Mouse (Mus musculus) lung, adult 2 months (tissue): ENCODE results near the gene Prf1.

Experiments used
- CTCF ChIP-seq: fragments of 200-500 bp; IDR thresholded peaks from 2 replicates; pipeline ENCODE4 v1.5.1; 2011; ENCODE audit warnings: mild to moderate bottlenecking, low read length, control low read depth; ENCODE audit not compliant: insufficient read depth
- POLR2A ChIP-seq: fragments of 200-500 bp; IDR thresholded peaks from 2 replicates; pipeline ENCODE4 v1.6.1; 2011; ENCODE audit warnings: low read depth, mild to moderate bottlenecking, control low read depth, low read length, borderline replicate concordance; ENCODE audit errors: extremely low read depth

DNA sequence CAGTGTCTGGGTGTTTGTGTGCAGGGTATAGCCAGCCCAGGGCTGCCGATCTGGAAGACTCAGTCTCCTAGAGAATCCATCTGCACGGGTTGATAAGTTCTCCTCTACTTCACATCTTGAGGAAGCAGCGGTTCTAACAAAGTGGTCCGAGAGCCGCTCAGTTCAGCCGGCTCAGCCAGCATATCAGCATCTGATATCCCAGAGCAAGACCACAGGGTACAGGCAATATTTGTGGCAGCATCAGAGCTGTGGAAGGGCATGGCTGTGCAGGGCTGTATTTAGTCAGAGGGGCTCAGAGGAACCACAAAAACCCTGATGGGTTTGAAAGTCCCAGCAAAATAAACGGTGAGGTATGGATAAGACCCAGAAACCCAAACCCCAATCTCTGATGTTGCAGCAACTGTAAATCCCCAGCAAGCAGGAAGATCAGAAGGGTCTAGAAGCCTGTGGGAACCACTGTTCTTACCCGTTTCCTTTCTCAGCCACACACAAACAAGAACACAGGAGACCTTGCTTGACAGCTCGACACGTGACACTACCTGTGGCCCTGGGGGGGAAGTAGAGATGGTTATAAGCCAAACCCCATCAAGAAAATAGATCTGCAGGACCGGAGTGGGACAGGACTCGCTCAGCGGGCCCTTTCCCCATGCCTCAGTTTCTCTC, 8.4 kb downstream of the Prf1 start:
- TF ChIP-seq CTCF, result no peak
- TF ChIP-seq POLR2A, result no peak
